Mouse (Mus musculus) ES-E14 (cell line): Measurements from ENCODE around the gene Pebp1.

Source experiments
- CHD2 ChIP-seq: IDR thresholded peaks from 2 replicates; pipeline ENCODE4 v1.6.1; 2014; ENCODE audit warnings: mild to moderate bottlenecking, low read depth, low read length, inconsistent platforms
- HCFC1 ChIP-seq: IDR thresholded peaks from 2 replicates; pipeline ENCODE4 v1.6.1; 2012; ENCODE audit warnings: low read length, inconsistent platforms, borderline replicate concordance; ENCODE audit not compliant: insufficient read depth
- MAFK ChIP-seq: IDR thresholded peaks from 2 replicates; pipeline ENCODE4 v1.6.1; 2014; ENCODE audit warnings: mild to moderate bottlenecking, low read depth, low read length, inconsistent platforms; ENCODE audit not compliant: insufficient read depth
- ZC3H11A ChIP-seq: IDR thresholded peaks from 2 replicates; pipeline ENCODE4 v1.6.1; 2012; ENCODE audit warnings: low read depth, mild to moderate bottlenecking, inconsistent platforms, low read length, borderline replicate concordance
- ZNF384 ChIP-seq: IDR thresholded peaks from 2 replicates; pipeline ENCODE4 v1.6.1; 2012; ENCODE audit warnings: low read depth, low read length, inconsistent platforms

- no peak for TF ChIP-seq CHD2
- no peak for TF ChIP-seq ZC3H11A
- no peak for TF ChIP-seq ZNF384
- no peak for TF ChIP-seq MAFK
- no peak for TF ChIP-seq HCFC1
Measured at GRCm38 (mm10) chr5:117268749-117269148, 18.7 kb downstream of the Pebp1 start.
